ENCODE assay signal across 8 mouse cellular contexts in the genomic region with DNA sequence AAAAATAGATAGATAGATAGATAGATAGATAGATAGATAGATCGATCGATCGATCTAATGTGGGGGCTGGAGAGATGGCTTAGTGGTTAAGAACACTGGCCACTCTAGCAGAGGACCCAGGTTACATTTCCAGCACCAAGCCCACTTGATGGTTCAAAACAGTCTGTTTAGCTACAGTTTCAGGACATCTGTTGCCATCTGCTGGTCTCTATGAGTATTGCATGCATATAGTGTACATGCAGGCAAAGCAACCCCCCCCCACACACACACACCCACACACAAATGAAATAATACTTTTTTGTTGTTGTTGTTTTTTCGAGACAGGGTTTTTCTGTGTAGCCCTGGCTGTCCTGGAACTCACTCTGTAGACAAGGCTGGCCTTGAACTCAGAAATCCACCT.
DNase-seq lines count a peak whose midpoint lies in the region; ATAC-seq and TF ChIP-seq lines count a peak whose summit lies in the region.

No protein-coding gene starts in this region.

- no peak overlapping the region for H3K4me2 ChIP-seq in hindbrain, embryonic 14.5 days (replicated peaks)
- H3K4me2 ChIP-seq in hindbrain, embryonic 13.5 days, result no peak overlapping the region
- H3K4me2 ChIP-seq in lung, postnatal 0 days (replicated peaks; ENCODE audit: low read depth, low read length), result no peak overlapping the region

- peak; percentile 24; the same call in 1 of the 2 replicates for TF ChIP-seq CTCF in G1E (IDR thresholded peaks at IDR 0.05; ENCODE audit: low read depth, low read length)
- TF ChIP-seq CTCF in lung, postnatal 0 days (IDR thresholded peaks at IDR 0.05), result peak; percentile 72

- intact Hi-C loops in left cerebral cortex, postnatal 4 days (cut with DNase I), result no loop called here

- H3K4me1 ChIP-seq in hindbrain, embryonic 14.5 days (replicated peaks; ENCODE audit: control insufficient read depth, insufficient read depth, low read length), result no peaks in the 10 kb centered on the region
- no peaks in the 10 kb centered on the region for H3K4me1 ChIP-seq in hindbrain, embryonic 13.5 days (replicated peaks)
- no peaks in the 10 kb centered on the region for H3K4me1 ChIP-seq in G1E (ENCODE audit: insufficient read depth, low read depth, low read length)
- H3K4me1 ChIP-seq in lung, postnatal 0 days (ENCODE audit: insufficient read depth, low read depth, low read length), result no peaks in the 10 kb centered on the region

- no peaks in the 10 kb centered on the region for H3K27me3 ChIP-seq in hindbrain, embryonic 14.5 days (ENCODE audit: control insufficient read depth, insufficient read depth, low read length)
- H3K27me3 ChIP-seq in hindbrain, embryonic 13.5 days, result no peaks in the 10 kb centered on the region
- no peaks in the 10 kb centered on the region for H3K27me3 ChIP-seq in G1E (ENCODE audit: insufficient read depth, low read length)
- H3K27me3 ChIP-seq in lung, postnatal 0 days (replicated peaks; ENCODE audit: insufficient read depth, low read length), result no peaks in the 10 kb centered on the region

- no peaks in the 10 kb centered on the region for H3K36me3 ChIP-seq in hindbrain, embryonic 14.5 days (replicated peaks; ENCODE audit: control insufficient read depth, insufficient read depth)
- no peaks in the 10 kb centered on the region for H3K36me3 ChIP-seq in hindbrain, embryonic 13.5 days
- no peaks in the 10 kb centered on the region for H3K36me3 ChIP-seq in G1E (replicated peaks)
- no peaks in the 10 kb centered on the region for H3K36me3 ChIP-seq in lung, postnatal 0 days (ENCODE audit: insufficient read depth, low read length)

- no peaks in the 10 kb centered on the region for H3K9me3 ChIP-seq in hindbrain, embryonic 14.5 days (ENCODE audit: control insufficient read depth, low read length)
- no peaks in the 10 kb centered on the region for H3K9me3 ChIP-seq in hindbrain, embryonic 13.5 days
- no peaks in the 10 kb centered on the region for H3K9me3 ChIP-seq in G1E (replicated peaks)
- H3K9me3 ChIP-seq in lung, postnatal 0 days (ENCODE audit: low read length), result no peaks in the 10 kb centered on the region

- TF ChIP-seq EP300 in lung, postnatal 0 days (IDR thresholded peaks at IDR 0.05), result no peak

- H3K27ac ChIP-seq in hindbrain, embryonic 14.5 days, result no peak overlapping the region
- H3K27ac ChIP-seq in hindbrain, embryonic 13.5 days, result no peak overlapping the region
- H3K27ac ChIP-seq in lung, postnatal 0 days (ENCODE audit: low read length), result no peak overlapping the region

- no peak overlapping the region for H3K9ac ChIP-seq in hindbrain, embryonic 14.5 days
- no peak overlapping the region for H3K9ac ChIP-seq in hindbrain, embryonic 13.5 days
- H3K9ac ChIP-seq in lung, postnatal 0 days (replicated peaks; ENCODE audit: low read depth), result no peak overlapping the region

- peak; percentile 30 for DNase-seq in hindbrain, embryonic 14.5 days (ENCODE audit: low spot score)
- peak; percentile 74 for DNase-seq in 3T3-L1 (ENCODE audit: low read depth, low spot score)
- DNase-seq in G1E (ENCODE audit: low spot score), result no peak
- peak; percentile 16 for DNase-seq in lung, postnatal 0 days (ENCODE audit: low spot score)
- DNase-seq in Muller cell, postnatal 12 days (ENCODE audit: inconsistent ontology term), result no peak
- no peak for DNase-seq in gastrocnemius, postnatal 4 days (ENCODE audit: low spot score in 2 of 2)
- DNase-seq in left cerebral cortex, postnatal 4 days, result no peak

- ATAC-seq in hindbrain, embryonic 14.5 days (ENCODE audit: low FRiP score), result no peak
- ATAC-seq in hindbrain, embryonic 13.5 days (ENCODE audit: low FRiP score), result no peak
- ATAC-seq in G1E (ENCODE audit: extremely low read depth, insufficient number of reproducible peaks, low FRiP score, poor library complexity, severe bottlenecking), result no peak
- no peak for ATAC-seq in lung, postnatal 0 days

- 73% methylated on average over 4 of the region's 4 CpGs for WGBS in hindbrain, embryonic 14.5 days
- 81% methylated on average over 4 of the region's 4 CpGs for WGBS in hindbrain, embryonic 13.5 days
- WGBS in lung, postnatal 0 days, result 73% methylated on average over 4 of the region's 4 CpGs

- H3K4me3 ChIP-seq in hindbrain, embryonic 14.5 days (replicated peaks; ENCODE audit: low read length), result no peak overlapping the region
- H3K4me3 ChIP-seq in hindbrain, embryonic 13.5 days, result no peak overlapping the region
- no peak overlapping the region for H3K4me3 ChIP-seq in G1E (ENCODE audit: low read depth, low read length)
- no peak overlapping the region for H3K4me3 ChIP-seq in lung, postnatal 0 days (ENCODE audit: low read depth, low read length)

Comparison
In these comparisons a context has a peak if more than half of its experiments do, and no peak if none do; other contexts are left out.
1. DNase-seq: peak in hindbrain, embryonic 14.5 days (single experiment), 3T3-L1 (single experiment) and lung, postnatal 0 days (single experiment); none in G1E (single experiment), Muller cell, postnatal 12 days (single experiment), gastrocnemius, postnatal 4 days (0 of 2) and left cerebral cortex, postnatal 4 days (single experiment).